Mouse (Mus musculus) A20 (cell line): Measurements from ENCODE around the gene Gm3532.
"Not testable (repeated sequence)": the region's sequence is repeated elsewhere in the genome, so short reads cannot be mapped to it uniquely, and the experiment has no call there.

Experiments
- DNase-seq: peaks from one replicate; pipeline ENCODE4 v3.0.0-alpha.2; 2011; ENCODE audit warnings: low read depth, low spot score

The Gm3532 gene

DNA sequence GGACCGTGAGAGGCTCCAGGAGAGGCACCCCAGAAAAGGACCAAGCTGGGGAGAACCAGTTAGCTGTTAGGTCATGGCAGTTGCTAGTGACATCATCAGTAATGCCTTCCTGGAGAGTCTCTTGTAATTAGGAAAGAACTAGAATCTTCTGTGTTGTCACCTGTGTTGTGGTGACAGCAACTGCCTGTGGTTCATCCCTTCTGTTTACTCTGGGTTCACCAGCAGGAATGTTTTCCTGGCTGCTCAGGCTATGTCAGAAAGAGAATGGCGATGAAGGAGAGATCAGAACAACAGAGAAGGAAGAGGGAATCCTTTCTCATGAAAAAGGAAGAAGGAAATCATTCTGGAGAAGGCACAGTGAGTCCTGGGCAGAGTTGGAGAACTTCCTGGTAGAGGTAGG is at the start of gene Gm3532:
TSS of gene Gm3532 (plus strand) at position 301 of the 400 bp plus-strand sequence.
- DNase-seq: not testable (repeated sequence)

DNA sequence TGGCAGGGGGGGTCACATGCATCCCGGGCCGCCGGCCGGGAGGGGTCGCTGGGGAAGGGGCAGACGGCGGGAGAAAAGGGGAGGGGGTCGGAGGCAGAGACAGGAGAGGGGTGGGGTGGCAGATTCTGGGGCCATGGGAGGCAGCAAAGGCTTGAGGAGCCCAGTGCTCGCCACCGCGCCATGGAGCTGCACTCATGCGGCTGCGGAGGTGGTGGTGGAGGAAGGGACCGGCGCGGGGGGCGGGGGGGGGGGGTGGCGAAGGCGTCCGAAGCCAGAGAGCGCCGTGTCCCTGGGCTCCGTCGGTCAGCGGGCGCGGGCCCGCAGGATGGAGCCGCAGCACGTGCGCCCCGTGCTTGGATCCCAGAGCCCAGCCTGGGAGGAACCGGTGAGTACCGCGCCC is 36.9 kb upstream of the Gm3532 start, which contains the start of gene Gm3488:
TSS of gene Gm3488 (plus strand) at position 301 of the 400 bp plus-strand sequence.
- DNase-seq: not testable (repeated sequence)
